Mouse (Mus musculus): Measurements from ENCODE around the gene Snx9.

The Snx9 gene

DNA sequence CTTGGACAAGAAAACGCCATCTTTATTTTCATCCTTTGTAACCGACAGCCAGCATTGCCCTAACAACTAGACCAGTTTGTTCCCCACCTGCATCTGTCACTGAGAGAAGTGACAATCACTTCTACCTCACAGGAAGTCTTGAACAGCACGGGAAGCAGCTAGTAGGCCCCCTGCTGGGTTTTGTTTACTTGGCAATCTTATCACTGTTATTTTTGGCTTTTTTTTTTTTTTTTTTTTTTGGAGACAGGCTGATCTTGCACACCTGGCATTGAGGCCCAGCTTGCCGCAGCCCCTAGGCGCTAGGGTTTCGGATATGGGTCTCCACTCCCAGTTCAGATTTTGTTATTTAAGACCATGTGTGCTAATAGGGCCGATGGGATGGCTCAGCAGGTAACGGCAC lies 132.4 kb downstream of the Snx9 start:
- DNase-seq: no peak

DNA sequence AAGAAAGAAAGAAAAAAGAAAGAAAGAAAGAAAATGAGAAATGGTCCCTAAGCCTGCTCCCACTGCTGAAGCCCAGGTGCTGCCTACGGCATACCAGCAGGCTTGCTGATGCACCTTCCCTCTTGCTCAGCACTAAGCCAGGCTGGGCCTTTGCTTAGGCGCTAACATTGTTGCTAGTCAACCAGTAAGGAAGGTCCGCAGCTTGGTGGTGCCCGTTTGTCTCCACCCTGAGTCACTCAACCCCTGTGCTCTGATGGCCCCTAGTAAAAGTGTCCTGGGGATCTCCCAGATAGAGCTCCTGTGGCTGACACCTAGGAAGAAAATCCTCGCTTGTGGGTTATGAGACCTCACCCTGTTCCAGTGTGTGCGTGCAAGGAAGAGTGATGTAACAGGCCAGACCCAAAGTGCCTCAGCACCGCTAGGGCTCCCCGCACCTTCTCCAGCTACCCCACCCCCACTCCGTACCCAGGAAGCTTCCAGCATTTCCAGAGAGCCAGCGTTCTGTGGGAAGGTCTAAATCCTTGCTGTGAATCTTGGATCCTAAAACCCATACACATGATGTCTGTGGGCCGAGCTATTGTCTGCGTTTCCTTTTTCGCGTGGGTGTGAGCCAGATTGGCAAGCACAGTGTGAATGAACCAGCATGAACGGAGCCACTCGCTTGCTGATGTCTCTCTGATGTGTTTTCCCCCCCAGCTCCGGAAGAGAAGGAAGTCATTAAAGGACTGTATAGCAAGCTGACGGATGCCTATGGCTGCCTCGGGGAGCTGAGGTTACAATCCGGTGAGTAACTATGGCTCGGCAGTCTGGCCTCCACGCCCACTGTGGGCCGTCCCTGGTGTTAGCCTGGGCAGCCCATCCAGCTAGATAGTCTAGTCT lies 134.2 kb downstream of the Snx9 start:
- peak; percentile 20 for DNase-seq

DNA sequence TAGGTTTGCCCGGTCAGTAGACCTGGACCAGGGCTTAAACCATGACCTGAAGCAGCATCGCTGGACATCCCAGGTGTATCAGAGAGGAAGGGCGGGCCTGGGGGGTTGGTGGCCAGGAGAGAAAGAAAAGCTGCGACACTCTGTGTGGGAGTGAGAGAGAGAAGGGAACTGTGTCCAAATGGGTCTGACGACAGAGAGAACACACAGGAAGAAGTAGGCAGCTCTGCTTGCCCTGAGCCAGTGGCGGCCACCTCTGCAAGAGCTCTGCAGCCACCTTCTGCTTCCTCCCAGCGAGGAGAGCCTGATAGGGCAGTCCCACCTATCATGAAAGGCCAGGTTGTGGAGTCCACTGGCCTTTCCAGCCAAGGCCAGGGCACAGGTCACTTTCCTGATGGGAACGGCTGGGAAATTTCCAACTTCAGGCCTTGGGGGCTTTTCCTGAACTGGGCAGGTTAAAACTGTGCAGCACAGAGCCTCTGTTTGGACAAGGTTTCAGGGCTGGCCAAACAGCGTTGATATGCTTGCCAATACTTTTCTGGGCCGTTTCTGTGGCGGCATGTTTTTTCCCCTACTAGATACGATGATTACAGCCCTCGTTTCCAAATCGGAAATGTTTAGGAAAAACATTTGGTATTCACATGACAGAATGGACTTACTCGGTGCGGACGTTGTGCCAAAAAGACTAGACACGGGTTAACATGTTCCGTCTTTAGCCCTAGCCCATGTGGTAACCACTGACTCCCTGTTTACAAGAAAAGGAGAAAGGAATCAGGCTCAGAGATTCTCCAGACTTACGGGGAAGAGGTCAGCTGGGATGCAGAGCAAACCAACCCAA lies 135.3 kb downstream of the Snx9 start:
- no peak for DNase-seq

DNA sequence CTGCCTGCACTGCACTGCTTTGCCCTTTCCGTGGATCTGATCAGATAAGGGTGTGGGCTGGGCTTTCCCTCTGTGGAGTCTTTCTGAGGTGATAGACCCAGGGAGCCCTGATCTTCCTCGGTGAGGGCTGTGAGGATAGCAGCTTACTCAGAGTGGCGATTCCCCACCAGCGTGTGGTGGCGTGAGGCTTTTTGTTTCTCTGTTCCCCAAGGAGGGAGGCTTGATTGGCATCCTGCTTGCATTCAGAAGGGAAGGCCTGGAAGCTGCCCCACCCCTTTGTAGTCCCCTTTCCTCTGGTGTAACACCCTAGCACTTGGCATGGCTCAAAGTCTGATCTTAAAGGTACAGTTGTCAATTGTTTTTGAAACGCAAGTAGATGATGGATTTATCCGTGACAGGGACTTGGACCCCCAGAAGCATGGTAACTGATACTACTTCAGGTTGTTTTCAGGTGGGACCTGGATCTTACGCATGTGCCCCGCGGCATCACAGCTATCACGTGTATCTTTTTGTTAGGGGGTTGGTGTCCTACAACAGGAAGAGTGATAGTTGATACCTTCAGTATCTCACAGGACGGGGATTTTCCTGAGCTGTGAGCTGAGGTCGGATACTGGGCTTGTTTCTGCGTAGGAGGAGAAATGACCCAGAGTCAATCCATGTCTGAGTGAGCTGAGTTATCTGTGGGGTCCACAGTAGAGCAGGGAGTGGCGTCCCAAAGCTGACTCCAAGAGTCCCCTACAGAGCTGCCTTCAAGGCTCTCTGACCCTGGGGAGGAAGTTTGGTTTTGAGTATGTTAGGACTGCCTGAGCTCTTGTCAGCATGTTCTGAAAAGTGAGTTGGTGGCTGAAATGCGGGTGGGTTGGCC lies 136.2 kb downstream of the Snx9 start:
- peak; percentile 14 for DNase-seq

DNA sequence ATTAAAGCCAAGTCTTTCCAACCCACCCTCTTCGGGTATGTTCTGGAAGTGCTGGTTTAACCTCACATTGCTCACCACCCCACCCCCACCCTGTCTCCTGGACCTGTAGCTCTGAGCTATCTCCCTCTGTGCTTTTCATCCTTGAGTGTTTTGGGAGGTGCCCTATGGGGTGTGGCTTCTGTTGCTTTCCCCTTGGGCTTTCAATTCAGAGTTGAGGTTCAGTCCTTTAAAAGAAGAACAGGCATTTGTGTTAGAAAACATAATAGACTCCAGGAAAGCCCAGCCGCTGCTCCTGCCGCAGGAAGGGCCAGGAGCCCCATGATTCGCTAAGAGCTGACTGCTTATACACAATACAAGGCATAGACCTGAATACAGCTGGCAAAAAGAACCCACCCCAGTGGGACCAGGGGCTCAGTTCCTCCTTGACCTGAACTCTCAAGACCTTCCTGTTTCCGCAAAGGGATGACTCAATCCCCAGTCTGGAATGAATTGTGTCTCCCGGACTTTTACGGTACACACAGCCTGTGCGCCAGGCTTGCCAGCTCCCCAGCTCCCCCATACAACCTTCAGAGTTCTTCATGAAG lies 136.9 kb downstream of the Snx9 start:
- peak; percentile 14 for DNase-seq

DNA sequence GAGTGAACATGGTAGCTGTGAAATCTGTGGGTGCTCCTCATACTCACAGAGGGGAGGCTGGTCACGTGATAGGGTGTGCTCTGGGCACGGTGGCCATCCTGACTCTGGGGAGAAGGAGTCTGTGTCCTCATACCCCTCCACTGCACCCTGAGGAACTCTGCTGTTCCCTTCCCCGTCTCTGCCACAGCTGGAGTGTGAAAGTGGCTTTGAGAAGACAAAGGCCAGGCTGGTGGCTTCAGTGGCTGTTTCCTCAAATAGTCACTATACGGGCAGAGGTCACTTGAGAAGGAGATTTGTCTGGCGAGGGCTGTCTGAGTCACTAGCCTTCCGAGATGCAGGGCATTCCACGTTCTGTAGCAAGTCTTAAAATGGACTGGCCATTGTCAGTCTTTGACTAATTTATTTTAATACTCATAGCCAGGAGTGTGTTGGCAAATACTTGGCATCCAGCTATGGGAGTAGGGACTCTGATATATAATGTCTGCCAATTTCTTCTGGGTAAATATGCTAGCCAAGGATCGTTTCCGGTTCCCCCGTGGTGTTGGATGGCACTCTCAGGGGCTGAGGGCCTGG lies 137.5 kb downstream of the Snx9 start:
- DNase-seq: no peak

DNA sequence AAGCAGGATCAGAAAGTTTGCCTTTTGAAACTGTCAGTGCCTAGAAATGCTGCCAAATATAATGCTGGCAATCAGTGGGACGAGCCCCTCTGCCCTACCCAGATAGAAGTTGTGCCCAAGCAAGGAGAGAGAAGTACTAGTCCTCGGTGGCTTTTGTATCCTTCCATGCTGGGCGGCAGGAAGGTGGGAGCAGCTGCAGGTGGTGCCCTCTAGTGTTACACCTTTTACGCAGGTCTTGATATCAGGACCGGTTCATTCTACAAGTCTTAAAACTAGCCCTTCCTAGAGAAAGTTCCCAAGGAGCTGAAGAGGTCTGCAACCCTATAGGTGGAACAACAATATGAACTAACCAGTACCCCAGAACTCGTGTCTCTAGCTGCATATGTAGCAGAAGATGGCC lies 139.7 kb downstream of the Snx9 start:
- peak; percentile 25 for DNase-seq

Data from kidney, adult 18-20 months (tissue).